Mouse (Mus musculus): ENCODE measurements around the gene Hopx.

Gene Hopx

GRCm38 (mm10) chr5:77114817-77115731, at the start of gene Hopx:
Gene Hopx, minus strand, starts transcription at chr5:77115121.
- DNase-seq, result peak; percentile 50 to 59

GRCm38 (mm10) chr5:77163597-77163996, 48.7 kb upstream of the Hopx start:
- DNase-seq, result no peak

- no peak for DNase-seq
Observed at GRCm38 (mm10) chr5:77162566-77162965, 47.6 kb upstream of the Hopx start.

- DNase-seq, result no peak
Observed at GRCm38 (mm10) chr5:77157777-77158540, 43.0 kb upstream of the Hopx start.

GRCm38 (mm10) chr5:77156938-77157337, 42.0 kb upstream of the Hopx start:
- DNase-seq, result no peak

- DNase-seq, result no peak
Observed at GRCm38 (mm10) chr5:77155526-77155925, 40.6 kb upstream of the Hopx start.

- DNase-seq, result no peak
Observed at GRCm38 (mm10) chr5:77154812-77155211, 39.9 kb upstream of the Hopx start.

- no peak for DNase-seq
Observed at GRCm38 (mm10) chr5:77151738-77152137, 36.8 kb upstream of the Hopx start.

- DNase-seq, result no peak
Observed at GRCm38 (mm10) chr5:77151075-77151474, 36.2 kb upstream of the Hopx start.

- no peak for DNase-seq
Observed at GRCm38 (mm10) chr5:77148021-77148621, 33.2 kb upstream of the Hopx start.

GRCm38 (mm10) chr5:77146459-77147170, 31.7 kb upstream of the Hopx start:
- no peak for DNase-seq

- no peak for DNase-seq
Observed at GRCm38 (mm10) chr5:77144647-77145046, 29.7 kb upstream of the Hopx start.

- no peak for DNase-seq
Observed at GRCm38 (mm10) chr5:77143076-77143475, 28.2 kb upstream of the Hopx start.

GRCm38 (mm10) chr5:77141336-77141735, 26.4 kb upstream of the Hopx start:
- no peak for DNase-seq

GRCm38 (mm10) chr5:77140861-77141260, 25.9 kb upstream of the Hopx start:
- DNase-seq, result no peak

GRCm38 (mm10) chr5:77140108-77140507, 25.2 kb upstream of the Hopx start:
- peak in 1 of 2 experiments; percentile 20 for DNase-seq

GRCm38 (mm10) chr5:77137701-77138265, 22.9 kb upstream of the Hopx start:
- peak in 1 of 2 experiments; percentile 13 for DNase-seq

GRCm38 (mm10) chr5:77136684-77137224, 21.8 kb upstream of the Hopx start:
- no peak for DNase-seq

GRCm38 (mm10) chr5:77134961-77135360, 20.0 kb upstream of the Hopx start:
- DNase-seq, result no peak

- no peak for DNase-seq
Observed at GRCm38 (mm10) chr5:77134465-77134864, 19.5 kb upstream of the Hopx start.

GRCm38 (mm10) chr5:77133960-77134359, 19.0 kb upstream of the Hopx start:
- no peak for DNase-seq
